Mouse (Mus musculus): ENCODE data around the gene Hoxb1.

The Hoxb1 gene

DNA sequence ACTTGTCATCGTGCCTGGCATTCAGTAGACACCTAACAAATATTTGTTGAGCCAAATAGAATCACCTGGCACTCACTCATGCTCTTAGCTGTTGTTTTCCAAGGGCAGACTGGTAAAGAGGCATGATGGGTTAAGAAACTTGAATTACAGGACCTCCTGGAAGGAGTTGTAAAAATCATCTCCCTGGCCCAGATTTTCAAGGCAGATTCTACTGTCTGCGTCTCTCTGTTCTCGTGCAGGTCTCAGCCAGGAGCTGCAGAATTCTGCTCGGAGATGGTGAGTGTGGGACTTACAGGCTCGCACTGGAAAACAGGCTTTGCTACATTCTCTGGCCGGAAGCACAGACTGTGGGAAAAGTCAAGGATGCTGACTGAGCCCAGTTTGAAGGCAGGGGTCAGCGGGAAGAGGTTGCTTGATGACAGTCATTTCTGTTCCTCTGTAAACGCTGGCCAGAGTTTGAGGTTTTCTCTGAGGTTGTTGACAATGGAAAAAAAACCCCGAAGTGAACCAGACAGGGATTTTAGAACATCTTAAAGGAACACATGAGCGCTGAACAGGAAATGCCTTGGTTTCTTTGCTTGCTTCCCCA, 38.6 kb downstream of the Hoxb1 start:
- no peak for DNase-seq (ENCODE audit: low read depth)

DNA sequence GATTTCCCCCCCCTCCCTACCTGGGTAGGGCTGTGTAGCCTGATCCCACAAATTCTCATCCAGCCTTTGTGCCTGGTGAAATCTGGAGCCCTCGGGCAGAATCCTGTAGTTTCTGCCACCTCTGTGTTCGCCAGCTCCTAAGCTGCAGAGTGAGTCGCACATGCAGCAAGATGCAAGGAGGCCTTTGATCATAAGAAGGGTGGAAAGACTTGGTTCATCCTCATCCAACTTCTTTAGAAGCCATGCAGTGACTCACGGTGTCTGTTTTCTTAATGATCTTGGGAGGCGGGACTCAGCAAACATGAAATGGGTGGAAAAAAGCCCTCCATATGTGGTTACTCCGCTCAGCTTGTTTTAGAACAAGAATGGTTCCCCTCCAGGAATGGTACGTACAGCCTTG, 39.3 kb downstream of the Hoxb1 start:
- DNase-seq (ENCODE audit: low read depth) = no peak

DNA sequence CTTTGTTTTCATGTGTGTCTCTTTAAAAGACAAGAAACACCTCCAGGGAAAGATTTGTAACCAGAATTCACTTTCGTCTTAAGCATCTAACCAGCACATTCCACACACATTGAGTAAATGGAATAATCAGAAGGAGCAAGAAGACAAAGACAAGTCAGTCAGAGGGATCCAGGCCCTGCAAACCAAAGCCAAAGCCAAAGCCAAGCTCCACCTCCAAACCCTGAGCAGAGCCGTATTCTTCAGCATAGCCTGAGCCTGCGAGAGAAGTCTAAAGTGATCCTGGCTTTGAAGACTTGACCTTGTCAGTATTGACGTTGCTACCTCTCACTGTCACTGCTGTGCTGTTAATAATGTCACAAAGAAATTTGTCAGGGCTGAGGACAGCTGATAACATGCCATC, 40.0 kb downstream of the Hoxb1 start:
- no peak for DNase-seq (ENCODE audit: low read depth)

DNA sequence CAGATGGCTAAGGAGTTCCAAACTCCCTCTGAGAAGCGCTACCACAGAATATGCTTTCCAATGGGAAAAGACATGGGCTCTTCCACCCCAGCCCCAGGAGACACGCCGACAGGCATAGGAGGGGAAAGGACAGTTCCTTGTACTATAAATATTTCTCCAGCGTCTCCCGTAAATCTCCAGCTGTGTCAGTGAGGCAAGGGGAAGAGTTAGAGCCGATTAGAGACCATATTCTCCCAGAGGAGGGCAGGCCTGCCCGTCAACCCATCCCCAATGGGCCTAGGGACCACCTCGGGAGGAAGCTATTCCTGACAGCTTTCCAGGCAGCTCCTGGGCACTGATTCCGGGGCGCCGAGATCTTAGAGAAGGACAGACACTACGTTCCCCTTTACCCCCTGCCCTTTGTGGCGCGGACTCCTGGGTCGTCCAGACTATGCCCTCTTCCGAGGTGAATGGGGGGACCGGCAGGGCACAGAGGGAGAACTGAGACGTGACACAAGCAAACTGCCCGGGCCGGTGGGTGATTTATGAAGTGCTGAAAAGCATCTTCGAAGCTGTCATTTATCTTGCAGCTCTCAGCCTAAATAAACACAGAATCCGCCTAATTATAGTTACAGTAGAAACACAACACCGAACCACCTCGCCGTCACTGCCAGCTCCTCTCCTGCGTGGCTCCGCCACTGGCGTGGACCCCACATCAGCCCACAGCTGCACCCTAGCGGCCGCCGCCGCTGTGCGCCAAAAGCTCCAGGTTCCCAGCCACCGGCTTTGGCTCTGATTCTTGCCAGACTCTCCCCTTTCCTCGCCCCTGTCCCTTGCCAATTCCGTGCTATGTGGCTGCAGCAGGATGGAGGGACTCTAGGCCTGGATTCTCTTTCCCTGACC, 41.9 kb downstream of the Hoxb1 start:
- no peak for DNase-seq (ENCODE audit: low read depth)

DNA sequence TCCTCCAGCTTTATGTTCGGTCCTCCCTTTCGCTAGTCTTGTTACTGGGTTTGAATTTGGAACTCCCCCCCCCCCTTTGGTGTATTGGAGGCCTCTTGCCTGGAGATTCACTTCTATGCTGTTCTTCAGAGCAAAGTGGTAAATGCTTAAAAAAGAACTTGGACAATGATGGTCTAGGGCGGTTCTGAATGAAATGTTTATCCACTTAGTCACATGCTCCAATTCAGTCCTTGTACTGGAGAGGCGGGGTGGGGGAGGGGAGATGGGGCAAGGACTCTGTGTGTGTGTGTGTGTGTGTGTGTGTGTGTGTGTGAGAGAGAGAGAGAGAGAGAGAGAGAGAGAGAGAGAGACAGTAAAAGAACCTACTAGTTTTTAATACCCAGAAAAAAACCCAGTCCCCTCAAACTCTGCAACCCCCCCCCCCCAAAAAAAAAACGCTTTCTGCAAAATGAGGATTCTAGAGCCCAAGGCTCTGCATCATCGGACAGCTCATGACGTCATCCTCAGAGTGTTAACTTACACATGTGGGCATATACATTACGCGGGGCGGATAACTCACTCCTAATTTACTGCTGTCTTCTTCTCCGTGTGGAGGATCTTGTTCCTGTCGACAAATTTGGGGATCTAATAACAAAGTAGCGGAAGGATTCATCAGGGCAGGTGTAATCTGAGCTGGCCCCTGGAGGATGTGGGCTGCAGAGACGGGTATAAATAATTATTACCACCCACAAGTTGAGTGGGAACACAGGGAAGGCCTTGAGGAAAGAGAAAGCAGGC, 42.9 kb downstream of the Hoxb1 start:
- DNase-seq (ENCODE audit: low read depth) = no peak

DNA sequence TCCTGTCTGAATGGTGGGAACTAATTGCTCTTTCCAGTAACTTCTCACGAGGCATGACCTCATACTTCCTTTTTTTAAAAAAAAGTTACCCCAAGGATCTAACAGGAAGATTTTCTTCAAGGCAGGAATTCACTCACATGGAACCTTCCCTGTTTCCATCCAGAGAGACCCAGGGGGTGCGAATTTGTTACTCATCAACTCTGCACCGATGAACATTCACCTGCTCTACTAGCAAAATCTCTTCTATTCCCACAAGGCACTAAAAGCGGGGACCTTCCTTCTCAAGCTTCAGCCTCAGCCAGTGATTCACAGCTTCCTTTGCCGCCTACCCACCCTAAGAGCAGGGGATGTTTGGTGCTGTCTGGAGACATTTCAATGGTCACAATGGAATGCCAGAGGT, 45.5 kb downstream of the Hoxb1 start:
- DNase-seq (ENCODE audit: low read depth) = no peak

DNA sequence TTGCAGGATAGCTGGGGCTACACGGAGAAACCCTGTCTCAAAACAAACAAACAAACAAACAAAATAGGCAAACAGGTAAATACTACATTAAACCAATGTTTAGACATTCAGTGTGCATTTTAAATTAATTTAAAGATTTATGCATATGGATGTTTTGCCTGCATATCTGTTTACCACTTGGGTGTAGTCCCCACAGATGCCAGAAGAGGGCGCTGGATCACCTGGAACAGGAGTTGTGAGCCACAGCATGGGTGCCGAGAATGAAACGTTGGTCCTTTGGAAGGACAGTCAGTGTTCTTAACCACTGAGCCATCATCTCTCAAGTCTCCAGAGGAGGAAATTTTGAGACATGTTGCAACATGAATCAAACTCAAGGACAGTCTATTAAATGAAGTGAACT, 46.4 kb downstream of the Hoxb1 start:
- no peak for DNase-seq (ENCODE audit: low read depth)

DNA sequence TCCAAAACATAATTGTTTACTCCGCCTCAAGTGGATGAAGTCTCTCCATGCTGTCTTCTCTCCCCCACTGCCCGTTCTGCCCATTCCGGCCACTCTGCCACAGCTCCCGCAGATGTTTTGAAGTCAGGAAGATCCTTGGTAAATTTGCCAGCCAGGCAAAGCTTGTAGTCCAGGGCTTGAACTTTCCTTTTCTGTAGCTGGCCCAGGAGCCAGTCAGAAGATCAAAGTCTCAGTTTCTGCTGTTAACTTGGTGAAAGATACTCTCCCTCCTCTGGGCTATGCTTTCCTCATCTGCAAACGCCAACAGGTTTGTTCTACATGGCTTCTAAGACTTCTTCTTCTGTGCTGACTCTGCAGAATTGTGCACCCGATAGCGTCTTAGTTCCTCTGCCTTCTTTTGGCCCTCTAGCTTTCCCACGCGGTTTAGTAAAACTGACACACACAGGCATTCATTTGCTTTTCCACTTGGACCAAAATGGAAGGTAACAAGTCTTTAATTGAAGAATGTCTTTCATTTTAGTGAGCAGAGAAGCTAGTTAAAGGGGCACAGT, 47.5 kb downstream of the Hoxb1 start:
- no peak for DNase-seq (ENCODE audit: low read depth)

DNA sequence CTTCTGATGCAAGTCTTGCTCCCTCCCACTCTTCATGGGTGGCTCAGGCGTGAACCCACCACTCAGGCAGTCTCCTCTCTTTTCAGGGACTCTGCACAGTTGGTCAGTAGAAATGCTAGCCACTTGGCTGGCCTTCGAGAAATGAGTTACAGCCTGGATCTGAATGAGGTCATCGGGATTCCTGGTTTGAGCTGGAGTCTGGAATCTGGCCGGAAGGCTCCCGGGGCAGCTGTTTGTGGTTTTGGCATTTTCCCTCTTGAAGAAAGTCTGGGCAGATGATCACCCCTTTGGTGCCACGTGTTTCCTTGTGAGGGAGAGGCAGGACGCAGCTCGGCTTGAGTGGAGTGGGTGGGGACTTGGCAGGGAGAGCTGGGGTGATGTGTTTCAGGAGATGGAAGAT, 48.0 kb downstream of the Hoxb1 start:
- DNase-seq (ENCODE audit: low read depth) = no peak

DNA sequence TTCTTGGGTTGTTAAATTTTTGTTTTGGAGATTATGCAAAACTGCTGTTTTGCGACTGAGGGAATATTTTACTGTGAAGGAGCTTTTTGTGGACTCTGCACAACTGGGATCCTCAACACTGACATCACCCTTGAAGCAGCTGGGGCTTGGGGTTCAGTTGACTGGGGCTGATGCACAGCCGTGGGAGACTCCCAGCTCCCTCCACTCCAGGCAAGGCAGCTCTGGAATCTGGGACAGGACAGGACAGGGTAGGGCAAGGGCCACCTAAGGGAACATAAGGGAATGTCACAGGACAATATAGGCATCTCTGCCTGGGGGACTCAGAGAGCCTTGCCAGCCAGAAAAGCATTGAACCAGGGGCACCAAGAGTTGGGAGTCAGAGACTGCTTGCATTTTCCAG, 48.5 kb downstream of the Hoxb1 start:
- DNase-seq (ENCODE audit: low read depth) = no peak
